Mouse (Mus musculus) kidney, adult 2 months (tissue): ENCODE data around the gene 4930467E23Rik.
"Not testable (repeated sequence)": the region's sequence is repeated elsewhere in the genome, so short reads cannot be mapped to it uniquely, and the experiment has no call there.

Experiments used
- CTCF ChIP-seq: fragments of 200-500 bp; conservative IDR thresholded peaks from 2 replicates; pipeline ENCODE4 v1.5.1; 2011; ENCODE audit warnings: low read depth, mild to moderate bottlenecking, control low read depth, low read length, moderate library complexity, mixed read lengths; ENCODE audit not compliant: insufficient read depth, insufficient read length
- POLR2A ChIP-seq: fragments of 200-500 bp; IDR thresholded peaks from one replicate; pipeline ENCODE4 v1.6.1; 2011; ENCODE audit warnings: low read depth, low read length, control low read depth

GRCm38 (mm10) chr8:19781328-19782114 lies 52.1 kb downstream of the 4930467E23Rik start:
- not testable (repeated sequence) for TF ChIP-seq CTCF, POLR2A
